Mouse (Mus musculus) cerebral cortex, adult 2 months (tissue): ENCODE measurements around the gene Lap3.

ENCODE experiments used
- WGBS: fragments of 180-500 bp; shearing (Covaris S2); methylation state at CpG from one replicate; pipeline ENCODE4 v1.1.7; 2018; 5-methylcytosine and 5-hydroxymethylcytosine counted together

The Lap3 gene

DNA sequence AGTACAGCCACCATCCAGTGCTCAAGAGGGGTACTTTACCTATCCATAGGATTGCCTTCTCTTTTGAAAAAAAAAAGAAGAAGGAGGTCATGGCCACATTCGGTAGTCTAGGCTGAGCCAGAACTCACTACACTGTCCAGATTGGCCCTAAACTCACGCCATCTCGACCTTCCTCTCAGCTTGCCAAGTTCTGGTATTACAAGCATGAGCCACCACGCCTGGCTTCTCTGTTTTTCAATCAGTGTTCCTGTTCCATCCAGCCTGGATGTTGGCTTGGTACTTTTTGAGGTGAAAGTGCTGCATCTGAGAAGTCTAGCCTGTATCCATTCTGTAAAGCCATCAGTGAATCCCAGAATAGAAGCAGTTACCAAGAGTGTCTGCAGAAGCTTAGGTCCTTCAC, 3.3 kb downstream of the Lap3 start:
- 67% methylated on average over 4 of the region's 4 CpGs for WGBS

GRCm38 (mm10) chr5:45496930-45497550, 3.9 kb downstream of the Lap3 start:
- WGBS: 62% methylated on average over 12 of the region's 12 CpGs

GRCm38 (mm10) chr5:45497564-45497963, 4.4 kb downstream of the Lap3 start:
- WGBS: 75% methylated on average over 5 of the region's 5 CpGs

DNA sequence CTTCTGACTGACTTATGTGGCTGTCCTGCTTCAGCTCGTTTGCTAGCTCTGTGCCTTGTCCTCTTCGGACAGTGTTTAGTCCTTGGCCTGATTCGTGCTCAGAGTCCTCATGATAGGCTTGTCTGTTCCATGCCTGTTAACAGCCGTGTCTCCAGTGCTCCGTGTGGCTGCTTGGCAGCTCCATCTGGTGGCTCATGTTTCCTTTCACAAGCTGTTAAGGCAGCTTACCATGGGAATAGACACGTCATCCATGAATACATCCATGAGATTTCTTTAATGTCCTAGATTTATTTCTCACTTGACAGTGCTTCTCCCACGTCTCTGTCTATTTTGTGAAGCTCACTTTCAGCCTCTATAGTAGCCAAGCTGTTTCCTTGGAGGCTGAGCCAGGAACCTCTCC, 16.9 kb downstream of the Lap3 start:
- 46% methylated on average over 7 of the region's 7 CpGs for WGBS

DNA sequence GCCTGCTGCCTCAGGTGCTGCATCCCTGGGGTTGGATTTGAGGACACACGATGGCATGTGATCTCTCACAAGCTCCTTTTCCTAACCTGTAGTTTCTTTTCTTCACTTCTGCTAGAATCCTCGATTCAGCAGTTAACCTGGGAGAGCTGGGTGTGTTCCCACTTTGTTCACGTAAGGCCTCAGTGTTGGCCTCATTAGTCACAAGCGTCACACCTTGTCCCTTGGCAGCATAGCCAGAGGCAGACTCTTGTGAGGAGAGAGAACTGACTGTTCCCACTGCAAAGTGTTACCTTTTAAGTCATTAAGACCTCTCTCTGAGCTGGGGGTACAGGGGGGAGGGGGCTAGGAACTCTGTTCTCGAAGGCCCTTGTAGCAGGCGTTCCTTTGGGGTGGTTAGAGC, 19.7 kb downstream of the Lap3 start:
- WGBS: 88% methylated on average over 6 of the region's 6 CpGs

- 89% methylated on average over 2 of the region's 2 CpGs for WGBS
Measured at GRCm38 (mm10) chr5:45513511-45513910, 20.3 kb downstream of the Lap3 start.

DNA sequence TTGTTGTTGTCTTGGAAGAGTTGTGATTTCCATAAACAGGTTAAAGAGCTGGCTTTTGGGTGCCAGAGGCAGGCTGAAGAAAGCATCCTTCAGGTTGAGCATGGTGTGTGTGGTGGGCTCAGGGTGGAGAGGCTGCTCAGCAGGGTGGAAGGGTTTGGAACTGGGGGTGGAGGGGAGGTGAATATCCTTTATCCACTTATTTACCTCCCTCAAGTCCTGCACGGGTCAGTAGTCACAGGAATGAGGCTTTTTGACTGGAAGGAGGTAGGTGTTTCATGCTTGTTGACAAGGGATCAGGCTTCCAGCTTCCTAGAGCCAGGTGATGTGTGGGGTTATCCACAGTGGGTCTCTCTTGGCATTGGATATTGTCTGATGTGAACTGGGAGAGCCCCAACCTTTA, 21.4 kb downstream of the Lap3 start:
- 92% methylated on average over 1 of the region's 1 CpGs for WGBS

- 94% methylated on average over 10 of the region's 10 CpGs for WGBS
Measured at GRCm38 (mm10) chr5:45515151-45515743, 22.1 kb downstream of the Lap3 start.

DNA sequence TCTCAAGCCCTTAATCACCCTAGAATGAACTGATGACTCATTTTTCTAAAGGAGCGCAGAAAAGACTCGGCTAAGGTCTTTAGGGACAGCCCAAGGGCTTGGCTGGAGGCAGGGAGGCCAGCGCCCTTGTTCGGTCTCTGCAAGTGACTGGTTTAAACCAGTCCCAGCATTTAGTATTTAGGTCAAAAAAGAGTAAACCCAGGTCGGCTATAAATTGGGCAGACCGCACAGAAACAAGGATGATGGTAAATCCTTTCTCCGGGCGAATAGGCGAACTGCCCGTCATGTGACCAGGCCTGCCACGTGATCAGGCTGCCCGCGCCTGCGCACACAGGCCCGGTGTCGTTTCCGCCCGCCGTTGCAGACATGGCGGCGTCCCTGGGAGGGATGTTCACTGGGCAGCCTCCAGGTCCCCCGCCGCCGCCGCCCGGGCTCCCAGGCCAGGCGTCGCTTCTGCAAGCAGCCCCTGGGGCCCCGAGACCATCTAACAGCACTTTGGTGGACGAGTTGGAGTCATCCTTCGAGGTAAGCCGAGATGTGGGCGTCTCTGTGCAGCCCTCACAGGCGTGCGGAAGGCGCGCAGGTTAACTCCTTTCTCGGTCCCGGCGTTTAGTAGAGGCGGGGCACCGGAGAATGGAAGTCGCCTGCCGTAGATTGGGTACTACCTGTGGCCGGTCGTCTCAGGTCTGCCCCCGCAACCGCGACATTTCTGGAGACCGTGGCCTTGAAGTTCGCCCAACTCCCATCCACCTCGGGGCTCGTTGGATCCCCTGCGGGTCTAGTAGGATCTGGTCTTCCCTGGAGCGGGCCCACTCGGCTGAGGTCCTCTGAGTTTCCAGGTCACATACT, 27.0 kb downstream of the Lap3 start, which contains the start of gene Med28:
Gene Med28, plus strand, starts transcription at position 270 of the 849 bp plus-strand sequence.
- whole genome bisulfite sequencing: 1% methylated on average over 56 of the region's 56 CpGs

DNA sequence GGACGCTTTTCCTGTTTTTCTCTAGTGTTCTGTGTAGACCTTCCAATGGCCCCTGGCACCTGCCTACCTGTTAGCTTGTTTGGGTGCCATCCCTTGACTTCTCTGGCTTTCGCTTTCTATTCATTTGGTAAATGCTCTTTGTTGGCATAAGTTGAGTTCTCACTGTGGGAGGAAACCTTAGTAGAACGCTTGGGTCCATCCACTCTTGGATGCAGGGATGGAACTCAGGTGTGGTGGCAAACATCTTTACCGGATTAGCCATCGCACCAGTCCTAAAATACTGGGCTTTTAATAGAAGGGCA, 27.6 kb downstream of the Lap3 start:
- WGBS: 3% methylated on average over 5 of the region's 5 CpGs

DNA sequence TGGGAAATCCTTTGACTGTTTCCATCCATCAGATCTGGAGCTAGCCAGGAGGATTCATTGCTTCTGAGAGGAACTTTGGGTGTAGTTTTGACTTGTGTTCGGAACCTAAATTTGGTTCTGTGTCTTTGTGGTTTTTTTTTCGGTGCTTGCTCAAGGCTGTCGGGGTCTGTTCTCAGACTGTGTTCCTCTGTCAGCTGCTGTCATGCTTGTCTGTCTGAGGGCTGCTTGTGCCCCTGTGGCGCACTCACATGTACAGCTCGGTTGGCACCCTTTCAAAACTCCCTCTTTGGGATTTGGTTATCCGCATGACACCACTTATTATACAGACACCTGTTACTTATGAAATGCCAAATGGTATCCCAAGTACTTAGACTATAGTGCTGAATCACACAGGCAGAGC, 28.4 kb downstream of the Lap3 start:
- 61% methylated on average over 6 of the region's 6 CpGs for WGBS

DNA sequence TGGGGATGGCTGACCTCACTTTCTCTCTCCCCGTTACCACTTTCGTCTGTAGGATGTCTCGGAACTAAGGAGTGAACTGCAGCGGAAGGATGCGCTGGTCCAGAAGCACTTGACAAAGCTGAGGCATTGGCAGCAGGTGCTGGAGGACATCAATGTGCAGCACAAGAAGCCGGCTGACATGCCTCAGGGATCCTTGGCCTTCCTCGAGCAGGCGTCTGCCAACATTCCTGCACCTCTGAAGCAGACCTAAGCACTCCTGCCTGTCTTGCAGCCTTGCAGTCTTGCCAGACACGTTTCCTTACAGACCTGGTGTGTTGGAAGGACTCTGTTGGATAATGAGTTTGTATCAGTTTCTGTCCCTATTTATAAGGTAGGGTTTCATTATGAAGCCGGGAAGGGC, 31.9 kb downstream of the Lap3 start:
- 86% methylated on average over 10 of the region's 10 CpGs for WGBS

DNA sequence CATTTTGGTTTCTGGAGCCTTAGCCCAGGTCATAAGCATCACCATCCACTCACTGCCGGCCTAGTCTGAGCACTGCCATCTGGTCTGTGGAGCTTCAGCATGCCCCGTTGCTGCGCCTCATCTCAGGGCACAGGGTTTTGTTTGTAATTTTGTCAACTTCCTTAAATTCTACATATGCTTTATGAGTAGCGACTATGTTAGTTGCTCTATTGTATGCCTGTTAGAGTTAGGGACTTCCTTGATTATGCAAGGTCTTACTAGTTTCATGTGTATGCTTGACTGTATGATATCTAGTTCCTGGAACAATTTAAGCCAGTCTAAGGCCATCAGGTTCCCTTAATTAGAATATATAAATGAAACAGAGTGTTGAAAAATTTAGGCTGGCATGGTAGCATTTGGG, 33.2 kb downstream of the Lap3 start:
- WGBS: 92% methylated on average over 4 of the region's 4 CpGs

DNA sequence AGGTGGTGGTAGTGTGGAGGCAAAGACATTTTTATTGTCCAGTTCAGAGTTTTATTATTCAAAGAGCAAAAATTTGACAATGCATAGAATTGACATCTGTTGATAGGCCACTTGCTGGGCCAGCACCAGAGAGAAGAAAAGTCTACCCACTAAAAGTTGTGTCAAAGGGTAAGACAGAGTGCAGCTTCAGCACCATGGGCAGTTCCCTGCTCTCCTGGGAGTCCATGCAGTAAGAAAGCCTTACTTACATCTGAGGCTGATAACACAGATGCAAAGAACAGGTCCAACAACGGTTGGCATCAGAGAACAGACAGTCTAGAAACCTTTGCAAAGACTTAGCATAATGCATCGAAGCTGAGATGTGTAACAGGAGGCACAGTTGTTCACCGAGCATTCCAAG, 36.5 kb downstream of the Lap3 start:
- 78% methylated on average over 3 of the region's 3 CpGs for WGBS

- 9% methylated on average over 17 of the region's 17 CpGs for WGBS
Measured at GRCm38 (mm10) chr5:45534319-45535098, 41.3 kb downstream of the Lap3 start.

DNA sequence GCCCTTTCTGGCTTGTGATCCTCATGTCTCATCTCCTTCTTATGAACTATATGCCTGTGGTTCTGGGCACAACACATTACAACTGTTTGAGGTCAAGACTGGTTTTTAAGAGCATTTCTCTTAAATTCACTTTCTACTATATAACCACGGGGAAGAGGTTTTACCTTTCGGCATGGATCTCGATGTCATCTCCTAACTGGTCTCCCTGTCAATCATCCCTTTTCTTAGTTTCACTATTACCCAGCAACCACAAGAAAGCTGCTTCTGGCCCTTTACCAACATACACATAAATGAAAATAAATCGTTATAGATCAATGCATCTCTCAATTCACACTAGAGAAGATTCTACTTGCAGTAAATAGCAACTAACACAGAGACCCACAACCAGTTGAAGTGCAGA, 42.0 kb downstream of the Lap3 start:
- WGBS: 59% methylated on average over 4 of the region's 4 CpGs

- 65% methylated on average over 10 of the region's 10 CpGs for WGBS
Measured at GRCm38 (mm10) chr5:45539502-45539901, 46.3 kb downstream of the Lap3 start.

- WGBS: 42% methylated on average over 5 of the region's 5 CpGs
Measured at GRCm38 (mm10) chr5:45543374-45543773, 50.2 kb downstream of the Lap3 start.

GRCm38 (mm10) chr5:45549586-45549985, 56.4 kb downstream of the Lap3 start:
- 80% methylated on average over 1 of the region's 1 CpGs for WGBS
